Mouse (Mus musculus) liver, embryonic 11.5 days (tissue): ENCODE measurements at regions not wholly inside any gene's neighbourhood (a gene's known extent, or its start where the extent isn't known, plus 50 kb on each side); places are given as distances from the start of the nearest gene placed in this dataset.

Source experiments
- ATAC-seq: fragments of 200-750 bp; cut with Nextera tagmentation; replicated peaks from 2 replicates; pipeline ENCODE4 v1.8.0; 2017; ENCODE audit warnings: moderate number of reproducible peaks, mild to moderate bottlenecking, moderate TSS enrichment, moderate library complexity; ENCODE audit not compliant: low FRiP score
- DNase-seq: peaks from one replicate; pipeline ENCODE4 v3.0.0-alpha.2; 2017; ENCODE audit warnings: low spot score
- H3K27ac ChIP-seq: fragments of 300-500 bp; sonication (generic); 2 replicates; pipeline ENCODE4 v1.5.1; 2014; ENCODE audit warnings: mild to moderate bottlenecking, low read depth, low read length, control low read depth
- H3K27me3 ChIP-seq: fragments of 300-500 bp; sonication (generic); replicated peaks from 2 replicates; pipeline ENCODE4 v1.6.1; 2014; ENCODE audit warnings: low read length, mixed read lengths; ENCODE audit not compliant: control insufficient read depth, insufficient read depth
- H3K36me3 ChIP-seq: fragments of 300-500 bp; sonication (generic); 2 replicates; pipeline ENCODE4 v1.6.1; 2014; ENCODE audit warnings: mild to moderate bottlenecking, low read length, moderate library complexity, mixed read lengths; ENCODE audit not compliant: control insufficient read depth, insufficient read depth
- H3K4me1 ChIP-seq: fragments of 300-500 bp; sonication (generic); replicated peaks from 2 replicates; pipeline ENCODE4 v1.6.1; 2014; ENCODE audit warnings: low read length, mixed read lengths; ENCODE audit not compliant: control insufficient read depth, insufficient read depth
- H3K4me2 ChIP-seq: fragments of 300-500 bp; sonication (generic); 2 replicates; pipeline ENCODE4 v1.6.1; 2014; ENCODE audit warnings: mild to moderate bottlenecking, control low read depth, moderate library complexity
- H3K4me3 ChIP-seq: fragments of 300-500 bp; sonication (generic); 2 replicates; pipeline ENCODE4 v1.5.1; 2014; ENCODE audit warnings: low read depth, low read length, control low read depth
- H3K9ac ChIP-seq: fragments of 300-500 bp; sonication (generic); 2 replicates; pipeline ENCODE4 v1.6.1; 2014; ENCODE audit warnings: low read depth, low read length, control low read depth
- H3K9me3 ChIP-seq: fragments of 300-500 bp; sonication (generic); 2 replicates; pipeline ENCODE4 v1.6.1; 2016; ENCODE audit warnings: low read length, inconsistent platforms, mixed read lengths; ENCODE audit not compliant: control insufficient read depth
- WGBS: fragments of 180-500 bp; shearing (Covaris S2); extraction: QIAGEN DNeasy Blood & Tissue Kit; methylation state at CpG from one replicate; pipeline ENCODE4 v1.1.7; 2014; 5-methylcytosine and 5-hydroxymethylcytosine counted together

- WGBS: 56% methylated on average over 9 of the region's 9 CpGs
- no peaks in the 10 kb centered on the region for H3K36me3 ChIP-seq
- H3K4me1 ChIP-seq: no peaks in the 10 kb centered on the region
- no peak overlapping the region for H3K4me3 ChIP-seq
- no peak for DNase-seq
- no peak for ATAC-seq
- no peak overlapping the region for H3K27ac ChIP-seq
- H3K4me2 ChIP-seq: no peak overlapping the region
- no peaks in the 10 kb centered on the region for H3K9me3 ChIP-seq
- H3K9ac ChIP-seq: no peak overlapping the region
- no peaks in the 10 kb centered on the region for H3K27me3 ChIP-seq
Measured at GRCm38 (mm10) chr8:127847332-127848018, 510.9 kb upstream of the Nrp1 start.

GRCm38 (mm10) chr8:127849926-127850325, 508.5 kb upstream of the Nrp1 start:
- no peak for DNase-seq
- H3K9me3 ChIP-seq: no peaks in the 10 kb centered on the region
- H3K4me2 ChIP-seq: no peak overlapping the region
- no peak overlapping the region for H3K4me3 ChIP-seq
- H3K27me3 ChIP-seq: no peaks in the 10 kb centered on the region
- no peaks in the 10 kb centered on the region for H3K36me3 ChIP-seq
- H3K4me1 ChIP-seq: no peaks in the 10 kb centered on the region
- no peak overlapping the region for H3K9ac ChIP-seq
- no peak for ATAC-seq
- H3K27ac ChIP-seq: no peak overlapping the region

GRCm38 (mm10) chr8:127855653-127856300, 502.6 kb upstream of the Nrp1 start:
- WGBS: 35% methylated on average over 4 of the region's 4 CpGs
- no peak for ATAC-seq

GRCm38 (mm10) chr8:127856351-127857135, 501.9 kb upstream of the Nrp1 start:
- no peak overlapping the region for H3K9ac ChIP-seq
- no peak overlapping the region for H3K4me2 ChIP-seq
- WGBS: 44% methylated on average over 5 of the region's 5 CpGs
- ATAC-seq: no peak
- no peaks in the 10 kb centered on the region for H3K36me3 ChIP-seq
- H3K27me3 ChIP-seq: no peaks in the 10 kb centered on the region
- no peak overlapping the region for H3K4me3 ChIP-seq
- no peaks in the 10 kb centered on the region for H3K9me3 ChIP-seq
- H3K27ac ChIP-seq: no peak overlapping the region
- H3K4me1 ChIP-seq: no peaks in the 10 kb centered on the region
- DNase-seq: no peak

More at GRCm38 (mm10) chr8:127855653-127856300, 502.6 kb upstream of the Nrp1 start:
- Histone ChIP-seq H3K27ac (no peak overlapping the region), H3K27me3 (no peaks in the 10 kb centered on the region), H3K4me1 (no peaks in the 10 kb centered on the region), H3K4me3 (no peak overlapping the region), H3K36me3 (no peaks in the 10 kb centered on the region), H3K4me2 (no peak overlapping the region), H3K9ac (no peak overlapping the region), H3K9me3 (no peaks in the 10 kb centered on the region)
- DNase-seq: no peak

- 82% methylated on average over 3 of the region's 3 CpGs for WGBS
- no peaks in the 10 kb centered on the region for H3K27me3 ChIP-seq
- DNase-seq (no peak), ATAC-seq (no peak)
- no peak overlapping the region for H3K4me2 ChIP-seq
- no peak overlapping the region for H3K27ac ChIP-seq
- H3K4me3 ChIP-seq: no peak overlapping the region
- no peaks in the 10 kb centered on the region for H3K9me3 ChIP-seq
- H3K9ac ChIP-seq: no peak overlapping the region
- no peaks in the 10 kb centered on the region for H3K36me3 ChIP-seq
- no peaks in the 10 kb centered on the region for H3K4me1 ChIP-seq
Measured at GRCm38 (mm10) chr8:127859036-127859435, 499.4 kb upstream of the Nrp1 start.

GRCm38 (mm10) chr8:127860376-127860775, 498.0 kb upstream of the Nrp1 start:
- Histone ChIP-seq H3K4me1 (no peaks in the 10 kb centered on the region), H3K4me3 (no peak overlapping the region), H3K27me3 (no peaks in the 10 kb centered on the region), H3K9me3 (no peaks in the 10 kb centered on the region), H3K9ac (no peak overlapping the region), H3K36me3 (no peaks in the 10 kb centered on the region), H3K4me2 (no peak overlapping the region), H3K27ac (no peak overlapping the region)
- ATAC-seq (no peak), DNase-seq (no peak)
- WGBS: 85% methylated on average over 3 of the region's 3 CpGs

GRCm38 (mm10) chr8:127860891-127861290, 497.5 kb upstream of the Nrp1 start:
- H3K36me3 ChIP-seq: no peaks in the 10 kb centered on the region
- H3K27me3 ChIP-seq: no peaks in the 10 kb centered on the region
- H3K9ac ChIP-seq: no peak overlapping the region
- no peaks in the 10 kb centered on the region for H3K9me3 ChIP-seq
- H3K4me1 ChIP-seq: no peaks in the 10 kb centered on the region
- no peak overlapping the region for H3K4me3 ChIP-seq
- no peak for ATAC-seq
- WGBS: 51% methylated on average over 3 of the region's 3 CpGs
- H3K27ac ChIP-seq: no peak overlapping the region
- no peak for DNase-seq
- H3K4me2 ChIP-seq: no peak overlapping the region

- no peak overlapping the region for H3K27ac ChIP-seq
- WGBS: 87% methylated on average over 1 of the region's 1 CpGs
- H3K27me3 ChIP-seq: no peaks in the 10 kb centered on the region
- DNase-seq (no peak), ATAC-seq (no peak)
- no peaks in the 10 kb centered on the region for H3K9me3 ChIP-seq
- H3K4me3 ChIP-seq: no peak overlapping the region
- no peaks in the 10 kb centered on the region for H3K36me3 ChIP-seq
- no peaks in the 10 kb centered on the region for H3K4me1 ChIP-seq
- H3K4me2 ChIP-seq: no peak overlapping the region
- H3K9ac ChIP-seq: no peak overlapping the region
Measured at GRCm38 (mm10) chr8:127884641-127885040, 473.8 kb upstream of the Nrp1 start.
